Mouse (Mus musculus) G1E (cell line): ENCODE results near the gene Tfcp2l1.

Experiments
- CTCF ChIP-seq: IDR thresholded peaks from 2 replicates; pipeline ENCODE4 v1.5.1; 2012; ENCODE audit warnings: low read depth, low read length, inconsistent platforms, mixed read lengths
- GATA1 ChIP-seq: IDR thresholded peaks from 2 replicates; pipeline ENCODE4 v1.6.1; 2012; ENCODE audit warnings: borderline replicate concordance, low read length, inconsistent platforms, mixed read lengths
- GATA2 ChIP-seq: IDR thresholded peaks from 2 replicates; pipeline ENCODE4 v1.6.1; 2012; ENCODE audit warnings: low read depth, low read length, inconsistent platforms, borderline replicate concordance
- POLR2AphosphoS5 ChIP-seq: IDR thresholded peaks from 2 replicates; pipeline ENCODE4 v1.6.1; 2012; ENCODE audit warnings: low read depth, low read length, inconsistent platforms; ENCODE audit not compliant: insufficient replicate concordance

- no peak for TF ChIP-seq CTCF
- TF ChIP-seq GATA1: no peak
- TF ChIP-seq POLR2AphosphoS5: no peak
- TF ChIP-seq GATA2: no peak
Observed at GRCm38 (mm10) chr1:118650771-118651080, 23.0 kb downstream of the Tfcp2l1 start.
